Mouse (Mus musculus) kidney, postnatal 0 days (tissue): Measurements from ENCODE around the gene Syngr1. TPM values are rescaled to one million over a fixed set of nuclear protein-coding genes. Genes with fewer than 3 reads are reported as not detected.

Source experiments
- ATAC-seq: fragments of 200-750 bp; cut with Nextera tagmentation; replicated peaks from 2 replicates; pipeline ENCODE4 v1.8.0; 2017; ENCODE audit warnings: low read depth, moderate number of reproducible peaks, moderate TSS enrichment, moderate library complexity; ENCODE audit not compliant: low FRiP score
- DNase-seq: peaks from one replicate; pipeline ENCODE4 v3.0.0-alpha.2; 2016; ENCODE audit warnings: low spot score
- H3K27ac ChIP-seq: fragments of 300-500 bp; sonication (generic); 2 replicates; pipeline ENCODE4 v1.5.1; 2014; ENCODE audit warnings: mild to moderate bottlenecking
- H3K27me3 ChIP-seq: fragments of 300-500 bp; sonication (generic); 2 replicates; pipeline ENCODE4 v1.6.1; 2014; ENCODE audit warnings: low read length, mixed read lengths; ENCODE audit not compliant: insufficient read depth
- H3K36me3 ChIP-seq: fragments of 300-500 bp; sonication (generic); 2 replicates; pipeline ENCODE4 v1.6.1; 2014; ENCODE audit warnings: low read length, mixed read lengths; ENCODE audit not compliant: insufficient read depth
- H3K4me1 ChIP-seq: fragments of 300-500 bp; sonication (generic); replicated peaks from 2 replicates; pipeline ENCODE4 v1.6.1; 2014; ENCODE audit warnings: antibody characterized with exemption, low read length, mixed read lengths; ENCODE audit not compliant: insufficient read depth
- H3K4me2 ChIP-seq: fragments of 300-500 bp; sonication (generic); 2 replicates; pipeline ENCODE4 v1.6.1; 2014; ENCODE audit warnings: mild to moderate bottlenecking, low read length, moderate library complexity, mixed read lengths
- H3K4me3 ChIP-seq: fragments of 300-500 bp; sonication (generic); replicated peaks from 2 replicates; pipeline ENCODE4 v1.5.1; 2014; ENCODE audit warnings: low read depth, low read length
- H3K9ac ChIP-seq: fragments of 300-500 bp; sonication (generic); 2 replicates; pipeline ENCODE4 v1.6.1; 2014; ENCODE audit warnings: low read depth, low read length
- H3K9me3 ChIP-seq: fragments of 300-500 bp; sonication (generic); replicated peaks from 2 replicates; pipeline ENCODE4 v1.6.1; 2016; ENCODE audit warnings: low read length, inconsistent platforms, mixed read lengths
- CTCF ChIP-seq: IDR thresholded peaks from 2 replicates; pipeline ENCODE4 v1.5.1; 2016; ENCODE audit warnings: antibody characterized with exemption, low read depth, mild to moderate bottlenecking, moderate library complexity
- WGBS: fragments of 180-500 bp; shearing (Covaris S2); extraction: QIAGEN DNeasy Blood & Tissue Kit; methylation state at CpG from one replicate; pipeline ENCODE4 v1.1.7; 2014; 5-methylcytosine and 5-hydroxymethylcytosine counted together
- polyA plus RNA-seq: library from polyadenylated mRNA; unstranded; fragments of >200 nt; fragmentation: Nextera tagmentation; extraction: Ambion mirVana; gene quantifications from 2 replicates; pipeline ENCODE4 v1.2.1, GENCODE M21; 2015

Syngr1 gene
- polyA plus RNA-seq, 1 experiment from 2014 or later, result 21.8 TPM

- WGBS, result 49% methylated on average over 8 of the region's 8 CpGs
- ATAC-seq, result peak; percentile 31; the same call in 1 of the 2 replicates
Measured at GRCm38 (mm10) chr15:80097999-80098461, 6.9 kb downstream of the Syngr1 start.

GRCm38 (mm10) chr15:80098809-80099208 is 7.7 kb downstream of the Syngr1 start:
- Histone ChIP-seq H3K36me3 (no peaks in the 10 kb centered on the region), H3K4me3 (no peak overlapping the region), H3K9ac (no peak overlapping the region), H3K4me2 (no peak overlapping the region), H3K9me3 (no peaks in the 10 kb centered on the region), H3K4me1 (0 out of 2 replicates have a peak, but pooled peaks cover 2% of the 10 kb centered on the region), H3K27me3 (no peaks in the 10 kb centered on the region), H3K27ac (no peak overlapping the region)
- no peak; the same call in 1 of the 2 replicates for ATAC-seq
- 33% methylated on average over 9 of the region's 9 CpGs for WGBS
- no peak for TF ChIP-seq CTCF
- DNase-seq, result no peak

More at GRCm38 (mm10) chr15:80097999-80098461, 6.9 kb downstream of the Syngr1 start:
- no peak overlapping the region for H3K4me2 ChIP-seq
- H3K27ac ChIP-seq, result no peak overlapping the region
- 0 out of 2 replicates have a peak, but pooled peaks cover 2% of the 10 kb centered on the region for H3K4me1 ChIP-seq
- DNase-seq, result no peak
- no peak overlapping the region for H3K9ac ChIP-seq
- no peaks in the 10 kb centered on the region for H3K27me3 ChIP-seq
- H3K36me3 ChIP-seq, result no peaks in the 10 kb centered on the region
- H3K4me3 ChIP-seq, result no peak overlapping the region
- no peaks in the 10 kb centered on the region for H3K9me3 ChIP-seq
- no peak for TF ChIP-seq CTCF

GRCm38 (mm10) chr15:80099477-80099876 is 8.3 kb downstream of the Syngr1 start:
- Histone ChIP-seq H3K27ac (no peak overlapping the region), H3K36me3 (no peaks in the 10 kb centered on the region), H3K4me3 (no peak overlapping the region), H3K27me3 (no peaks in the 10 kb centered on the region), H3K4me2 (no peak overlapping the region), H3K9ac (no peak overlapping the region), H3K9me3 (no peaks in the 10 kb centered on the region), H3K4me1 (0 out of 2 replicates have a peak, but pooled peaks cover 2% of the 10 kb centered on the region)
- no peak for TF ChIP-seq CTCF
- WGBS, result 62% methylated on average over 3 of the region's 3 CpGs
- no peak for DNase-seq
- no peak for ATAC-seq

- no peak for DNase-seq
- no peaks in the 10 kb centered on the region for H3K27me3 ChIP-seq
- H3K4me2 ChIP-seq, result no peak overlapping the region
- 86% methylated on average over 3 of the region's 3 CpGs for WGBS
- H3K9me3 ChIP-seq, result no peaks in the 10 kb centered on the region
- no peak overlapping the region for H3K27ac ChIP-seq
- no peak for ATAC-seq
- no peak for TF ChIP-seq CTCF
- H3K9ac ChIP-seq, result no peak overlapping the region
- no peak overlapping the region for H3K4me3 ChIP-seq
- no peaks in the 10 kb centered on the region for H3K36me3 ChIP-seq
- 0 out of 2 replicates have a peak, but pooled peaks cover 2% of the 10 kb centered on the region for H3K4me1 ChIP-seq
Measured at GRCm38 (mm10) chr15:80100196-80100595, 9.1 kb downstream of the Syngr1 start.

- Histone ChIP-seq H3K4me1 (0 out of 2 replicates have a peak, but pooled peaks cover 2% of the 10 kb centered on the region), H3K9me3 (no peaks in the 10 kb centered on the region), H3K27me3 (no peaks in the 10 kb centered on the region), H3K36me3 (no peaks in the 10 kb centered on the region), H3K4me2 (no peak overlapping the region), H3K27ac (no peak overlapping the region), H3K9ac (no peak overlapping the region), H3K4me3 (no peak overlapping the region)
- TF ChIP-seq CTCF, result no peak
- ATAC-seq (no peak), DNase-seq (no peak)
- WGBS, result 80% methylated on average over 10 of the region's 10 CpGs
Measured at GRCm38 (mm10) chr15:80100871-80101270, 9.7 kb downstream of the Syngr1 start.

GRCm38 (mm10) chr15:80101503-80101902 is 10.4 kb downstream of the Syngr1 start:
- Histone ChIP-seq H3K4me2 (no peak overlapping the region), H3K4me3 (no peak overlapping the region), H3K9me3 (no peaks in the 10 kb centered on the region), H3K4me1 (0 out of 2 replicates have a peak, but pooled peaks cover 2% of the 10 kb centered on the region), H3K36me3 (no peaks in the 10 kb centered on the region), H3K27me3 (no peaks in the 10 kb centered on the region), H3K27ac (no peak overlapping the region), H3K9ac (no peak overlapping the region)
- DNase-seq (no peak), ATAC-seq (no peak)
- no peak for TF ChIP-seq CTCF
- WGBS, result 54% methylated on average over 6 of the region's 6 CpGs

GRCm38 (mm10) chr15:80102495-80102894 is 11.4 kb downstream of the Syngr1 start:
- H3K9me3 ChIP-seq, result no peaks in the 10 kb centered on the region
- no peak for DNase-seq
- H3K36me3 ChIP-seq, result no peaks in the 10 kb centered on the region
- no peak for ATAC-seq
- H3K4me3 ChIP-seq, result no peak overlapping the region
- 78% methylated on average over 6 of the region's 6 CpGs for WGBS
- H3K4me1 ChIP-seq, result no peaks in the 10 kb centered on the region
- no peak overlapping the region for H3K27ac ChIP-seq
- H3K27me3 ChIP-seq, result no peaks in the 10 kb centered on the region
- TF ChIP-seq CTCF, result no peak
- no peak overlapping the region for H3K9ac ChIP-seq
- no peak overlapping the region for H3K4me2 ChIP-seq
